Mouse (Mus musculus) heart, adult 2 months (tissue): ENCODE data around the gene Grm1. TPM values are rescaled to one million over a fixed set of nuclear protein-coding genes. Genes with fewer than 3 reads are reported as not detected.

ENCODE experiments used
- DNase-seq, 2 experiments: peaks; one replicate each; pipeline ENCODE4 v3.0.0; 2021
- H3K27ac ChIP-seq: fragments of 200-600 bp; 2 replicates; pipeline ENCODE4 v1.8.1; 2022
- H3K27me3 ChIP-seq: fragments of 200-500 bp; 2 replicates; pipeline ENCODE4 v1.6.1; 2012; ENCODE audit warnings: mild to moderate bottlenecking, low read length, inconsistent platforms, mixed read lengths; ENCODE audit not compliant: control insufficient read depth, insufficient read depth
- H3K36me3 ChIP-seq: fragments of 200-500 bp; 2 replicates; pipeline ENCODE4 v1.6.1; 2012; ENCODE audit warnings: low read length, inconsistent platforms; ENCODE audit not compliant: control insufficient read depth, insufficient read depth
- H3K4me1 ChIP-seq: fragments of 200-500 bp; 2 replicates; pipeline ENCODE4 v1.6.1; 2011; ENCODE audit warnings: low read length; ENCODE audit not compliant: control insufficient read depth, insufficient read depth
- H3K4me3 ChIP-seq: fragments of 200-600 bp; 2 replicates; pipeline ENCODE4 v1.8.1; 2022
- H3K79me2 ChIP-seq: fragments of 200-500 bp; replicated peaks from 2 replicates; pipeline ENCODE4 v1.6.1; 2012; ENCODE audit warnings: mild to moderate bottlenecking, inconsistent platforms, low read length, moderate library complexity, mixed read lengths; ENCODE audit not compliant: control insufficient read depth, insufficient read depth
- H3K9ac ChIP-seq: fragments of 200-500 bp; 2 replicates; pipeline ENCODE4 v1.6.1; 2012; ENCODE audit warnings: low read depth, mild to moderate bottlenecking, control low read depth, inconsistent platforms, low read length, mixed read lengths
- CTCF ChIP-seq: fragments of 200-600 bp; IDR thresholded peaks from 2 replicates; pipeline ENCODE4 v1.8.1; 2022; ENCODE audit warnings: antibody characterized with exemption, mild to moderate bottlenecking, moderate library complexity
- EP300 ChIP-seq: fragments of 200-500 bp; IDR thresholded peaks from 2 replicates; pipeline ENCODE4 v1.6.1; 2011; ENCODE audit warnings: low read depth, low read length, control low read depth; ENCODE audit not compliant: insufficient read depth
- POLR2A ChIP-seq: fragments of 200-500 bp; IDR thresholded peaks from 2 replicates; pipeline ENCODE4 v1.6.1; 2011; ENCODE audit warnings: mild to moderate bottlenecking, low read depth, low read length, control low read depth; ENCODE audit not compliant: insufficient read depth
- WGBS: fragments of 180-500 bp; shearing (Covaris S2); methylation state at CpG from one replicate; pipeline ENCODE4 v1.1.7; 2018; 5-methylcytosine and 5-hydroxymethylcytosine counted together
- intact Hi-C: fragments of 180-260 bp; cut with DNase I; formaldehyde crosslinking; loops from one replicate; pipeline ENCODE4 v1.15.1; 2025
- polyA plus RNA-seq: library from polyadenylated mRNA; depleted of rRNA; stranded (reverse); fragments of >200 nt; gene quantifications from 2 replicates; pipeline ENCODE4 v1.2.3, GENCODE M21; 2012
- total RNA-seq, 2 experiments: library from RNA; stranded (reverse); gene quantifications; 2 replicates each; pipeline ENCODE4 v1.2.3; 2021

Gene Grm1
- total and polyA plus RNA-seq, 3 experiments = 7.8 to 14.6 (median 10.9) TPM

GRCm38 (mm10) chr10:10917857-10918399 is 164.2 kb downstream of the Grm1 start:
- H3K27ac ChIP-seq = no peak overlapping the region
- 71% methylated on average over 7 of the region's 7 CpGs for WGBS
- H3K9ac ChIP-seq = no peak overlapping the region
- no peak for TF ChIP-seq POLR2A
- TF ChIP-seq CTCF = no peak
- TF ChIP-seq EP300 = no peak
- no peak overlapping the region for H3K4me3 ChIP-seq
- H3K36me3 ChIP-seq = no peaks in the 10 kb centered on the region
- intact Hi-C loops = no loop called here
- H3K4me1 ChIP-seq = no peaks in the 10 kb centered on the region
- H3K27me3 ChIP-seq = no peaks in the 10 kb centered on the region
- no peak for DNase-seq
- H3K79me2 ChIP-seq = no peaks in the 10 kb centered on the region

GRCm38 (mm10) chr10:10913621-10914020 is 168.5 kb downstream of the Grm1 start:
- H3K9ac ChIP-seq = no peak overlapping the region
- no peaks in the 10 kb centered on the region for H3K27me3 ChIP-seq
- TF ChIP-seq EP300 = no peak
- TF ChIP-seq CTCF = no peak
- TF ChIP-seq POLR2A = no peak
- H3K79me2 ChIP-seq = no peaks in the 10 kb centered on the region
- H3K4me3 ChIP-seq = no peak overlapping the region
- 49% methylated on average over 4 of the region's 4 CpGs for WGBS
- H3K27ac ChIP-seq = no peak overlapping the region
- intact Hi-C loops = no loop called here
- no peaks in the 10 kb centered on the region for H3K36me3 ChIP-seq
- no peak for DNase-seq
- no peaks in the 10 kb centered on the region for H3K4me1 ChIP-seq

- Histone ChIP-seq H3K36me3 (no peaks in the 10 kb centered on the region), H3K27me3 (no peaks in the 10 kb centered on the region), H3K9ac (no peak overlapping the region), H3K4me3 (no peak overlapping the region), H3K4me1 (no peaks in the 10 kb centered on the region), H3K27ac (no peak overlapping the region), H3K79me2 (no peaks in the 10 kb centered on the region)
- WGBS = 55% methylated on average over 1 of the region's 1 CpGs
- intact Hi-C loops = no loop called here
- no peak for DNase-seq
- no peak for TF ChIP-seq EP300
- TF ChIP-seq POLR2A = no peak
These were observed 191.9 kb downstream of the Grm1 start for GRCm38 (mm10) chr10:10890221-10890620.

DNA sequence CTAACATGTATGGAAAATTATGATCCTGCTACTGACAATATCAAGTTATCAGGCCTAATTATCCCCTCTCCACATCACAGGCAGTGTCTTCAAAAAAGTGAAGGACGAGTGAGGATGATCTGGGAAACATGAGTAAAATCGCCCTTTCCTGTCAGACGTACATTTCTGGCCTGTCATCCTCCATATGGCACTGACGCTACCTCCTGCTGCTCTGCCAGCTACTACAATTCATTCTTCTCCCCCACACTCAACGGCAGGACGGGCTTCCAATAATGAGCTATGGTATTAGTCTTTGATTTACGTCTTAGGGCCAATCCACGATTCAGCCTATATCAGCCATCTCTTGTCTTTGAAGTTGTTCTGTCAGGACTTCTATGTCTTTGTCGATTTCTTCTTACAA is 193.6 kb downstream of the Grm1 start:
- DNase-seq = no peak
- no peak overlapping the region for H3K4me3 ChIP-seq
- no peaks in the 10 kb centered on the region for H3K79me2 ChIP-seq
- TF ChIP-seq EP300 (no peak), POLR2A (no peak), CTCF (no peak)
- no peaks in the 10 kb centered on the region for H3K27me3 ChIP-seq
- no peaks in the 10 kb centered on the region for H3K4me1 ChIP-seq
- no peaks in the 10 kb centered on the region for H3K36me3 ChIP-seq
- H3K27ac ChIP-seq = no peak overlapping the region
- intact Hi-C loops = no loop called here
- H3K9ac ChIP-seq = no peak overlapping the region
- WGBS = 73% methylated on average over 9 of the region's 9 CpGs

DNA sequence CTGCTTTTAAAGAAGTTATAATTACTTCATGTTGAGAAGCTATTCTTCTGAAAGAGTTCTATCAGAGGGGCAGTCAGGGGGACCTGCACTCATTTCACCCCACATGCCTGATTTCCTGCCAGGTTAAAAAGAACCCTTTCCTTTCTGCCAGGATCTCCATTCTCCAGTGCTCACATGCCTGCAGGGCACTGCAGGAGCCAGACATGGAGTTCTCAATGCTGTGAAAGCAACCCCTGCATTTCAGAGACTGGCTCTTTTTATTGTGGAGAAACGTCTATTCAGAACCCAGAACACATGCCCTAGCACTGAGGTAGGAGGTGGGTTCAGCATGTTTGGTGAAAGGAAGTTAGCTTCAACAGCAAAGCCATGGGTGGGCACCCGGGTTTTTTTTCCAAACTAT is 197.2 kb downstream of the Grm1 start:
- Histone ChIP-seq H3K4me3 (no peak overlapping the region), H3K27ac (no peak overlapping the region), H3K9ac (no peak overlapping the region), H3K4me1 (no peaks in the 10 kb centered on the region), H3K79me2 (no peaks in the 10 kb centered on the region), H3K36me3 (no peaks in the 10 kb centered on the region), H3K27me3 (no peaks in the 10 kb centered on the region)
- no peak for TF ChIP-seq POLR2A
- TF ChIP-seq CTCF = no peak
- TF ChIP-seq EP300 = no peak
- 24% methylated on average over 2 of the region's 2 CpGs for WGBS
- no peak for DNase-seq
- intact Hi-C loops = no loop called here

DNA sequence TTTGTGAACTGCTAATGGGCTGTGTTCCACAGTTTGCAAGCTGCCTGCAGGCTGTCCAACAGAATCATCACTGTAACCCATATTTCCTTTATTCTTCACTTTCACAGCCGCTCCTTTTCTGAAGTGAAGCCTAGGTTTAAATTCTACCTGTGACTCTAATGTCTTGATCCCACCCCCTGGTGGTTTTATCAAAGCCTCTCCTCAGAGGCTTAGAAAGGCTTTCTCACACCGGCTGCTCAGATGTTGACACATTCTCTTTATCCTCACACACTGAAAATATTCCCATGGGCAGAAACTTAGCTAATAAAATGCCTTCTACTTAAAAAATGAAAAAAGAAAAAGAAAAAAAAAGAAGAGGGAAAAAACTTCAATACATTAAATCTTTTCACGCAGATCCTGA is 210.0 kb downstream of the Grm1 start:
- Histone ChIP-seq H3K4me3 (no peak overlapping the region), H3K4me1 (no peaks in the 10 kb centered on the region), H3K27ac (no peak overlapping the region), H3K36me3 (no peaks in the 10 kb centered on the region), H3K27me3 (no peaks in the 10 kb centered on the region), H3K79me2 (no peaks in the 10 kb centered on the region), H3K9ac (no peak overlapping the region)
- intact Hi-C loops = no loop called here
- 41% methylated on average over 3 of the region's 3 CpGs for WGBS
- no peak for DNase-seq
- TF ChIP-seq POLR2A (no peak), EP300 (no peak), CTCF (no peak)

GRCm38 (mm10) chr10:10870271-10870670 is 211.9 kb downstream of the Grm1 start:
- no peaks in the 10 kb centered on the region for H3K4me1 ChIP-seq
- H3K27me3 ChIP-seq = no peaks in the 10 kb centered on the region
- no peaks in the 10 kb centered on the region for H3K79me2 ChIP-seq
- H3K36me3 ChIP-seq = no peaks in the 10 kb centered on the region
- intact Hi-C loops = no loop called here
- WGBS = 65% methylated on average over 2 of the region's 2 CpGs
- H3K27ac ChIP-seq = no peak overlapping the region
- H3K4me3 ChIP-seq = no peak overlapping the region
- TF ChIP-seq POLR2A (no peak), EP300 (no peak), CTCF (no peak)
- no peak overlapping the region for H3K9ac ChIP-seq
- no peak for DNase-seq
